Mouse (Mus musculus) ZHBTc4 (cell line): ENCODE data around the gene Clpsl2.

Source experiments
- DNase-seq: peaks from one replicate; pipeline ENCODE4 v3.0.0-alpha.2; 2011; ENCODE audit warnings: low read depth, low spot score

Clpsl2 gene

DNA sequence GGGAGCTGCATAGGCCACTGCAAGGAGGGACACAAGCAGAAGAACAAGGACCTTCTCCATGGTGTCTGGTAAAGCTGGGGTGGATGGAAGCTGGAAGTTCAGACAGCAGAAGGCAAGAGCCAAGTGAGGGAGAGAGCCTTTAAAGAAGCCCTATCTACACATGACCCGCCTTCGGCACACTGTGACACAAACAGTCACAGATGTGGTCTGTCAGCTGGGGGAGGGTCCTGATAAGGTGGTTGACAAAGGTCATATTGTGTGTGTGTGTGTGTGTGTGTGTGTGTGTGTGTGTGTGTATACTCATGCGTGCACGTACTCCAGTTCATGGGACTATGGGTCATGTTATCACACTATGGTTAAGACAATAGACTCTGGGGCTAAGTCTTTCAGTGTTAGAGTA is 11.4 kb downstream of the Clpsl2 start, which contains the start of gene Clps:
Clps (minus strand) TSS at position 169 of the 400 bp plus-strand sequence.
- no peak for DNase-seq

DNA sequence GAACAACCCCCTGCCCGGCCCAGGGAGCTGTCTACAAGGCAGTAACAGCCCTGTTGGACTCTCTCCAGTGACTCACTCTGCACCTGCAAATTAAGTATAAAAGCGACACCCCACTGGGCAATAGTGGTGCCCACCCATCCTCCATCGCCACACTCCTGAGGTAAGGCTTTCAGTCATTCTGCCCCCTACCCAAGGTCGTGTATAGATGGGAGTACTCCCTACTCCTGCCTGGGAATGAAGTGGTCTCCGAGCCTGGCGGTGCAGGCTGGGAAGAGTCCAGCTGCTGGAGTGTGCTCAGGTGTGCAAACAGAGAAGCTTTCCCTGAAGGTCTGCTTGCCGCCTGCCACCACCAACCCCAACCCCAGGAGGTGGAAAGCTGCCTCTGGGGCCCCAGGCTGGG is 12.4 kb downstream of the Clpsl2 start:
- peak; percentile 44 for DNase-seq

DNA sequence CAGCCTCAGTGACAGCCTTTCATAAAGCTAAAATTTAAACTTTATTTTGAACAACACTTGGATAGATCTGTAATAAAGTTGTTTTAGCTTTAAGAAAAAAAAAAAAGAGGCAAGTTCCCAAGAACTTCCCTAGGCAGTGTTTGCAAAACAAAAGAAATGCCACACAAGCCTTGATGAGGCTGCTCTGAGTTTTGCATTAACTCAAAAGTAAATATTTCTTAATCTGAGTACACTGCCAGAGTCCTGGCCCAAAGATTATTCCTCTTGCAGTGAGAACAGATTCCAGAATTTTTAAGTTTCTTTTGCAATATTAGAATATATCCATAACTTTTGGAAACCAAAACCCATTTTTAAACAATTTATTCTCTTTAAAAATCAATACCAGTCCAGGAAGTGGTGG is 16.0 kb downstream of the Clpsl2 start:
- DNase-seq = no peak

DNA sequence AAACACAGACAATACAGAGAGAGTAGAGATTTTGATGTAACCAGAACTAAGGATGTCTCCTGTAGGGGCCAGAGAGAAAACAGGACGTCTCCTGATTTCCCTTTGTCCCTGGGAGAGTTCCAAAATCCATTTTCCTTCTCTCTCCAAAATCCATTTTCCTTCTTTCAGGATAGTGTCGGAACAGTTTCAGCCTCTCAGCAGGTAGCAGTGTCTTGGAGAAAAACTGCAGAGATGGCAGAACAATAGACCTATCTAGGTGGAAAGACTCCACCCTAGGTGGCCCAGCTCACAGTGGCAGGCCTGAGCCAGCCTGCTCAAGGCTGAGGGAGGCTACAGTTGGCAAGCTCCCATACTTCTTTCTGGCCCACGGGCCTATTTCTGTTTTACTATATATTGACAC is 18.3 kb downstream of the Clpsl2 start:
- peak; percentile 75 for DNase-seq

DNA sequence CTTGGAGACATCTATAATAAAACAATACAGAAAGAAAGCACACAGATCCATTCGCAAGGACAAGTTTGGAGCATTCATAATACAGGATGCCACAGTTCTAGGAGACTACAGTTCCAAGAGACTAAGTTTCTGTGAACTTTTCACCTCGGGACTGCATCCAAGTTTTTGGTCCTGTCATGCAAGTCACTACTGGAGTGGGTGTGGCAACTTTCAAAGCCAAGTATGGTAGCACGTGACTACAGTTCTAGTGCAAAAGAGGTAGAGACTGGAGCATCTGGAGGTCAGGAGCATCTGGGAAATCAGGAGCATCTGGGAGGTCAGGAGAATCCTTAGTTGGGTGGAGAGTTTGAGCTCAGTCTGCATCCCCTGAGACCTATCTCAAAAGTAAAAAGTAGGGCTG is 22.7 kb downstream of the Clpsl2 start:
- peak; percentile 52 for DNase-seq

DNA sequence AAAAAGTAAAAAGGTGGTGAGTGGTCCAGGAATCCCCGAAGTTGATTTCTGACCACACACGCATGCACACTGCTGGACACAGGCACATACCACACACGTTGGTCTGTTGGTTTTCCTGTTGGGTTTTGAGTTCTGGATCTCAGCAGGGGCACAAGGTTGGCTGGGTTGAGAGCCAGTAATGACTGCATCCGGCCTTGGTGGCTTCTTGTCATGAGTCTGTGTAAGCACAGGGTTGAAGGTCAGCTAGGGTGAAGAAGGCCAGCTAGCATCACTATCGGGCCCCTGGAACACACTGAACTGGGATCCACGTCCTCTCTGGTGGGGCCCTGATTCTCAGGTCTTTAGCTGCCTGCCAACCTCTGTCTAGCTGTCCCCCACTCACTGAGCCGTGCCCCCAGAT is 23.3 kb downstream of the Clpsl2 start:
- no peak for DNase-seq

DNA sequence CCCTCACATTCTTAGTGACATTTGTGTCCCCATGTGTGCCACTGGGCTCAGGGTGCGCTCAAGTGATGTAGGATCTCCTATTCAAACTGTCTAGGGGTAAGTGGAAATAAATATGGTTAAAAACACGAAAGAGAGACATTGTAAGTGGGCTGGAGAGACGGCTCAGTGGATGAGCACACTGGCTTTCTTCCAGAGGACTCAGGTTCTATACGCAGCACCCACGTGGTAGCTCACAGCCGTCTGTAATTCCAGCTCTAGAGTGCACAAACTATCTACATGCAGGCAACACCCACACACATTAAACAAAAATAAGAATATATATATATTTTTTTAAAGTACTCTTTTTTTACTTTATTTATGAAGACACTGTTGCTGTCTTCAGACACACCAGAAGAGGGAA is 23.7 kb downstream of the Clpsl2 start:
- DNase-seq = no peak

DNA sequence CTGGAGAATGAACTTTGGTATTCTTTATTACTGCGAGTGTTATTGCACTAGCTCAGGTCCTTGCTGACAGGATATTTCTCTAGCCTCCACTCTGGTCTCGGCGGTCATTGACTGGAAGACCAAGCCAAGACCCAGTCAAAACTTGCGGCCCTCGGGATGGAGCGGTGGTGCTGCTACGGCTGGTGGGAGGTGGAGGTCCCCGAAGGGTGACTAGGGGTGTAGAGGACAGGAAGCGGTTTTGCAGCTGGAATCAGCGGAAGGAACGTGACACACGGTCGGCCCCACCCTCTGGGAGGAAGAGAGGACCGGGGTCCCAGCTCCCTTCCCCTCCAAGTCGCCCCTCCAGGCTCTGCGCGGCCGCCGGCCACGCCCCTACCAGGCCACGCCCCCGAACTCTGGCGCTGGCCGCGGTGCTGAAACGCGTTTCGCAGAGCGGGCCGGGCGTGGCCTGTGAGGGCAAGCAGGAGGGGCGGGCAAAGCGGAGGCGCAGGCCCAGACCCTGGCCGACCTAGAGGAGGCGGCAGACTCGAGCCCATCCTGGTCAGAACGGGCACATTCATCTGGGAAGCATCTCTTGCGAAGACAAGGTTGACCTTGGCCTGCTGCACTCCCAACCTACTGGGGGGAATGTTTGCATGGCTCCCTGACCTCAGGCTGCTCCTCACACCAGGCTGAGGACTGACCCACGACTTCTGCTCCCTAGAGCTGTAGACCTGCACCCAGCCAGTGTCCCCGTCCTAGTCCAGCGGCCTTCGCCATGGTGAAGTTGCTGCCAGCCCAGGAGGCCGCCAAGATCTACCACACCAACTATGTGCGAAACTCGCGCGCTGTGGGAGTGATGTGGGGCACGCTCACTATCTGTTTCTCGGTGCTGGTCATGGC is 26.3 kb downstream of the Clpsl2 start, which contains the start of gene Lhfpl5:
Lhfpl5 (plus strand) TSS at position 398 of the 882 bp plus-strand sequence.
- peak; percentile 83 for DNase-seq

DNA sequence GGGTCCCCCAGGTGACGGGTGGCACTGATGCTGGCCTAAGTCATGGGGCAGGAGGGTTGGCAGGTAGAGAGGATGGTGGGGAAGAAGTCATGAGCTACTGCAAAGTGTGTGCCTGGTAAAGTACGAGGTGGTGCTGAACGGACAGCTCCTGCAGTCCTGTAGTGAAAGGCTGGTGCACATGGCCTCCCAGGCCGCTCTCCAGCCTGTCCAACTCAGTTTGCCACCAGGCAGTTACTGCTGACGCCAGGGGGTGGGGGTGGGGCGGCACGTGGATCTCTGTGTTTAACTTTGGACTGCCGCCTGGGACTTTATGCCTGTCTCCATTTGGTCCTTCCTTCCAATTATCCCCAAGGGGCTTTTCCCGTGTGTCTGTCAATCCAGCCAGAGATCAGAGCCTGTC is 31.2 kb downstream of the Clpsl2 start:
- DNase-seq = peak; percentile 85

DNA sequence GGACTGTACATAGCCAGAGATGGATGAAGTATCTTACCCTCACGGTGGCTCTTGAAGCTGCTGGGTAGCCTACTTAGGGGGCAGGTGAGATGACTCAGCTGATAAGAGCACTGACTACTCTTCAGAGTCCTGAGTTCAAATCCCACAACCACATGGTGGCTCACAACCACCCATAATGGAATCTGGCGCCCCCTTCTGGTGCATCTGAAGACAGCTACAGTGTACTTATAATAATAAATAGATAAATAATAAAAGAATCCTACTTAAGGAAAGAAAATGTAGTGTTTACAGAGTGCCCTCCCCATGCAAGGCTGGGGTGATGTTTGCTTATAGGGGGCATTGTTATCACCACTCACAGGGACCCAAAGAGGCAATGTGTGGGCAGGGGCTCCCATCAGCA is 31.8 kb downstream of the Clpsl2 start:
- no peak for DNase-seq

DNA sequence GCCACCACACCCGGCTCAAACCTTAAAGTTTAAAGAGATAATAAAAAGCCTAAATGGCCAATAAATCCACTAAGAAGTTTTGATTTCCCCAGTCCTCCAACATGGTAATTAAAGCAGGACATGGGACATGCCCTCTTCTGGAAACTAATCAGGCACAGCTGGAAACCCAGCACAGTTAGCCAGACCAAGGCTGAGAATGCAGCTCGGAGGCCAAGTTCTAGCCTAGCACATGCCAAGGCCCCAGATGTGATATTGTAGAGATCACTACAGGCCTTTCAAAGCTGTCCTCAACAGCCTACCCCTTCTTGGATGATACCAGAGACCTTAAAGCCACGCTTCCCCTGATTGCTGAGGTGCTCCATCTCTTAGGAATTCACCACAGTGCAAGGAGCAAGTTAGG is 37.3 kb downstream of the Clpsl2 start:
- no peak for DNase-seq

DNA sequence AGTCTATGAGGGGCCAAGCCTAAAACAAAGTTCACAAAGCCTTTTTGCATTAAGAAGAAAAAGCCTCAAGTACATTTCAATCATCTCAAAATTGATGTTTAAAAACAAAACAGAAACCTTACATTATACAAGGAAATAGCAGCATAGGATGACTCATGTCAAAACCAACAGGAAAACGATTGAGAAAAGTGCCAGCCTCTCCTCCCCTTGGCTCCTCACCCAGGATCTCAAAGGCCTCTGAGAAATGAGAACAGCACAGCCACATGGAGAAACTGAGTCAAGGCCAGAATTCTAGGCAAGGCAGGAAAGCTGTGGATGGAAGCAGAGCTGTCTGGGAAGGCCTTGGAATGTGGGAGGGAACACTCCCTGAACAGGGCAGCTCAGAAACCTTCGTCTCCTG is 39.4 kb downstream of the Clpsl2 start:
- DNase-seq = no peak

DNA sequence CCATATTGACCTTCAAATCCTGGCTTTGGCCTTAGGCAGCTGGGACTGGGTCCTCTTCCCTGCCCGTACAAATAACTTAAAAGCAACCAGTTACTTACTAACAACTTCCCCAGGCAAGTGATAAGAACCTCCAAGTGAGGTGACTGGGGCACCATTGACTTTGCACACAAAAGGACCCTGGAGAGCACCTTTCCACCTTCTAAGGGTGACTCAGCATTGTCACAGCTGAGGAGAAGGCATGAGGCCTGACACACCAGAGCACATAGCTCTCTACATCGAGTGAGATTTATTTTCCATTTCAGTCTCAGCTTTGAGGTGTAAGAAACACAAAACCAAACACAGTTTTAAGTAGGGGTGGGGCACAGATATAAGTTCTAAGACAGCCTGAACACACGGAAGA is 41.4 kb downstream of the Clpsl2 start:
- peak; percentile 50 for DNase-seq

DNA sequence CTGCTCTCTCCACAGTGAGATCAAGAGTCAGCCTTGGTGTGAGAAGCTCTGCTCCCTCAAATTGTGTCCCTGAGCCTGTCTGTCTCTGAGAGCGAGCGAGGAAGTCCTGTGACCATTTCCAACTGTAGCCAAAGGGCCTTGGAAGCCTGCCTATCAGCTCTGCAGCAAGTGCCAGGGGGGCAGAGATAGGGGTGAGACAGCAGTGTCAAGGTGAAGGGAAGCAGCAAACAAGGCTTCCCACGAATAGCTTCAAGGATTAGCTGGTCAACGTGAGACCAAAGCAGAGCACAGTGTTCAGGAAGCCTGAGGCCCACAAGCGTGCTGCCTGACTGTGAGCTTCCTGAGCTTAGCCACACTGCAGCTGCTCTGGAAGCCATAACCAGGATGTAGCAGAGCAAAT is 42.3 kb downstream of the Clpsl2 start:
- DNase-seq = no peak

DNA sequence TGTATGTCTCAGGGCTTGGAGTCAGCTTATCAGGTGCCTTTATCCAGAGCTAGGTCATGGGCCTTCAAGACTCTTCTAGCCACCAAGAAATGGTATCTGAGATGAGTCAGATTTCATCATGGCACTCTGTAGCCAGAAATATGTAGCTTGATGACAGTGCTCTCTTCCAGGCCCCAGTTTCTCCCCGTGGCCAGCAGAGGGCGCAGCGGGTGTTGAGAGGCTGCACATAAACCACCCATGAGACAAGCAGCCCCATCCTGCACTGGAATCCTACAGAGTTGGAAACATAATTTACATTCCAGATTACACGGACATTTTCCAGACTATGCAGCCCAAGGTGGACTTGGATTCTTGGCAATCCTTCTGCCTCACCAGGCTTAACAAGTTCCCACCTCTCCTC is 43.8 kb downstream of the Clpsl2 start:
- peak; percentile 93 for DNase-seq

DNA sequence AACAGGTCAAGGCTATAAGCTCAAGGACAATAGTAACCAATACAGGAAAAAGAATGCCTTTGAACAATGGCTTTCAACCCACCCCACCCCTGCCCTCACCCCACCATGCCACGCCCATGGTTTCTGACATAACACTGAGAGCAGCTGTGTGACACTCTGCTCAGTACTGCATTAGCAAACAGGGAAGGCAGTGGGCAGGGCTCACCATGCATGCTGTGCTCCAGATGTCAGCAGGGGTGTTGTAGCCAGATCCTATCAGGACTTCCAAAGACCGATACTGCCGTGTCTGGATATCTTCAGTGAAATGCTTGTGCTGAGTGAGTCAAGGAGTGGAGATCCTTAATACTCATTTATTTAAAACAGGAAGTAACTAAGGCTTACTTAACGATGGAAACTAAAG is 44.8 kb downstream of the Clpsl2 start:
- peak; percentile 94 for DNase-seq

DNA sequence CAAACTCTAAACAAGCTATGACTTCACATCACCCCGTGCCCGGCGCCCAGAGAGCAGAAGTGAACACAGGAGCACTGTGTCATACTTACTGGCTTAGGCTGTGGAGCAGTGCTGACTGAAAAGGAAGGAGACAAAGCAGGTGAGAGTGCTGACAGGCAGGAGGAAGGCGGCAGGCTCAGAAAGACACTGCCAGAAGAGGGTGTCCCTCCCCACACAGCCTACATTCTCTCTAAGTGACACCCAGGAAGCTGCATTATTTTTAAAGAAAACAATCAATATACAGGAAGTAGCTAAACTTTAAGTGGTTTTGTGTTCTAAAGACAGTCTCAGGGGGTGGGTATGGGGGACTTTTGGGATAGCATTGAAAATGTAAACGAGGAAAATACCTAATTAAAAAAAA is 51.6 kb downstream of the Clpsl2 start:
- DNase-seq = no peak

DNA sequence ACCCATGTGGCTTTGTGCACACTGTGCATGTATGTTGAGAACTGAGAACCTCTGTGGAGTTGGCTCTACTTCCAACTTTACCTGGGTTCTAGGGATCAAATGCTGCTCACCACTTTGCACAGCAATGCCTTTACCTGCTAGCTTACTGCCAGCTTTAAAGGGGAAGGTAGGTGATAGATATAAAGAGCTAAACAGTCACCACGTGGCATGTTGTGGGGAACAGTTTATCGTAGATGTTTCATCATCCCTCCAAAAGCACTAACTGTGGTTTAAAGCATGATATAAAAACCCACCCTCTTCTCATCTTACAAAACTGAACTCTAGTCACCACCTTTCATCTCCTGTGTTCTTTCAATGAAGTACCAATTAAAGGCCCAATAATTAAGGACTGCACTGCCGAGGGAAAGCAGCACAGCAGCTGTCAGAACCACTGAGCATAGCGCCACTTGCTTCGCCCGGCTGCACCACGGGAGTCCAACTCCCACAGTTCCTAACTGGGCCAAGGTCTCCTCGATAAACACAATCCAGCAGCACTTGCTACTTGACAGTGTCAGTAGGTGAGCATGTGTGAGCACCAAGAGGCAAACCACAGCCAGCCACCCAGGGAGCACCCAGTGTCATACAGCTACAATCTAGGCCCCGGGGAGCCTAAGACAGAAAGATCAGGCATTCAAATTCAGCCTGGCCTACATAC is 52.5 kb downstream of the Clpsl2 start:
- DNase-seq = no peak
